Mouse (Mus musculus) brown adipose tissue, adult 24 weeks (tissue): ENCODE results near the gene Gnb3. TPM values are rescaled to one million over a fixed set of nuclear protein-coding genes. Genes with fewer than 3 reads are reported as not detected.

Source experiments
- polyA plus RNA-seq: library from polyadenylated mRNA; stranded (reverse); fragments of >200 nt; gene quantifications from 2 replicates; pipeline ENCODE4 v1.2.4, GENCODE M21; 2012; ENCODE audit not compliant: missing spikeins, insufficient read depth, insufficient read length

Gnb3 gene
- polyA plus RNA-seq, 1 experiment: not detected

Other genes starting within 250 kb of the Gnb3 start
- gene C1s2, start 204.2 kb downstream of the Gnb3 start, polyA plus RNA-seq: not detected in 2 replicates
- gene Lpcat3, start 177.2 kb downstream of the Gnb3 start, polyA plus RNA-seq: 43.7 and 58.4 TPM in 2 replicates
- 78.3 and 102 TPM in 2 replicates for gene Emg1, start 128.1 kb downstream of the Gnb3 start, polyA plus RNA-seq
- gene Phb2, start 127.9 kb downstream of the Gnb3 start, polyA plus RNA-seq: 284 and 381 TPM in 2 replicates
- gene Ptpn6, start 101.6 kb downstream of the Gnb3 start, polyA plus RNA-seq: 13.5 and 14.1 TPM in 2 replicates
- 301 and 355 TPM in 2 replicates for gene Grcc10, start 98.9 kb downstream of the Gnb3 start, polyA plus RNA-seq
- gene Gm45234, start 84.3 kb downstream of the Gnb3 start, polyA plus RNA-seq: not detected in 2 replicates
- 31.7 and 35.7 TPM in 2 replicates for gene Atn1, start 83.8 kb downstream of the Gnb3 start, polyA plus RNA-seq
- gene Eno2, start 70.6 kb downstream of the Gnb3 start, polyA plus RNA-seq: 0.63 TPM in 1 of 2 replicates, not detected in the other
- not detected in 2 replicates for gene Lrrc23, start 60.5 kb downstream of the Gnb3 start, polyA plus RNA-seq
- 5.1 and 7.3 TPM in 2 replicates for gene Spsb2, start 31.6 kb downstream of the Gnb3 start, polyA plus RNA-seq
- gene Tpi1, start 26.0 kb downstream of the Gnb3 start, polyA plus RNA-seq: 519 and 573 TPM in 2 replicates
- gene Usp5, start 10.8 kb downstream of the Gnb3 start, polyA plus RNA-seq: 35.8 and 39.4 TPM in 2 replicates
- gene Cdca3, start 10.7 kb downstream of the Gnb3 start, polyA plus RNA-seq: 2.4 TPM in 1 of 2 replicates, not detected in the other
- gene P3h3, start 17.5 kb upstream of the Gnb3 start, polyA plus RNA-seq: 2.7 and 3.8 TPM in 2 replicates
- 0.88 TPM in 1 of 2 replicates, not detected in the other for gene Gpr162, start 23.7 kb upstream of the Gnb3 start, polyA plus RNA-seq
- not detected in 2 replicates for gene Cd4, start 47.9 kb upstream of the Gnb3 start, polyA plus RNA-seq
- 12.2 and 15.1 TPM in 2 replicates for gene Lag3, start 71.4 kb upstream of the Gnb3 start, polyA plus RNA-seq
- gene Ptms, start 79.8 kb upstream of the Gnb3 start, polyA plus RNA-seq: 949 and 1,236 TPM in 2 replicates
- 238 and 301 TPM in 2 replicates for gene Mlf2, start 91.1 kb upstream of the Gnb3 start, polyA plus RNA-seq
- 74.8 and 85.4 TPM in 2 replicates for gene Cops7a, start 125.3 kb upstream of the Gnb3 start, polyA plus RNA-seq
- 0.54 TPM in 1 of 2 replicates, not detected in the other for gene Pianp, start 156.4 kb upstream of the Gnb3 start, polyA plus RNA-seq
- gene Zfp384, start 168.9 kb upstream of the Gnb3 start, polyA plus RNA-seq: 19.9 and 25.6 TPM in 2 replicates
- 32.1 and 34.0 TPM in 2 replicates for gene Ing4, start 199.5 kb upstream of the Gnb3 start, polyA plus RNA-seq
- 5.1 and 5.5 TPM in 2 replicates for gene Acrbp, start 209.4 kb upstream of the Gnb3 start, polyA plus RNA-seq
- gene Lpar5, start 227.6 kb upstream of the Gnb3 start, polyA plus RNA-seq: not detected in 2 replicates